Mouse (Mus musculus): ENCODE data around the gene Pip5k1b. TPM values are rescaled to one million over a fixed set of nuclear protein-coding genes. Genes with fewer than 3 reads are reported as not detected.

Gene Pip5k1b
- polyA plus RNA-seq, 1 experiment from 2014 or later: 1.3 TPM

DNA sequence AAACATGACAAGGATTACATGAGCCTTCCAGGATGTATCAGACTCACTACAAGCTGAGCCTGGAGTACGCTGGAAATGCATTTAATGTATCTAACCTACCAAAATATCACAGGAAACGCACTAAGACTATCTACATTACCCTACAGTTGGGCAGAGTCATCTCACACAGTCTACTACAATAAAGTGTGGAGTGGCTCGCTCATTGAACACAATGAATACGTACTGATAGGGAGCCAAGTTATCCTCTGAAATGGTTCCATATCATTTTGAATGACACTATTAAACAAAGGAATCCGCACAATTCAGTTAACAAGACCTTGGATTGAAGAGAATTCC lies 28.1 kb downstream of the Pip5k1b start:
- ATAC-seq (ENCODE audit: insufficient read depth, low FRiP score, low TSS enrichment): no peak
- no peak for DNase-seq (ENCODE audit: low spot score)
- Histone ChIP-seq H3K36me3 (ENCODE audit: control insufficient read depth, insufficient read depth, low read length) (no peaks in the 10 kb centered on the region), H3K27ac (ENCODE audit: low read depth, low read length) (no peak overlapping the region), H3K4me3 (ENCODE audit: low read depth, low read length) (no peak overlapping the region), H3K4me2 (ENCODE audit: low read depth) (no peak overlapping the region), H3K9me3 (ENCODE audit: control insufficient read depth, low read length) (no peaks in the 10 kb centered on the region), H3K27me3 (ENCODE audit: control insufficient read depth, insufficient read depth, low read length) (no peaks in the 10 kb centered on the region), H3K9ac (ENCODE audit: low read length) (no peak overlapping the region), H3K4me1 (ENCODE audit: control insufficient read depth, insufficient read depth, low read length) (no peaks in the 10 kb centered on the region; the same call in 1 of the 2 replicates)
- WGBS: 89% methylated on average over 5 of the region's 5 CpGs

DNA sequence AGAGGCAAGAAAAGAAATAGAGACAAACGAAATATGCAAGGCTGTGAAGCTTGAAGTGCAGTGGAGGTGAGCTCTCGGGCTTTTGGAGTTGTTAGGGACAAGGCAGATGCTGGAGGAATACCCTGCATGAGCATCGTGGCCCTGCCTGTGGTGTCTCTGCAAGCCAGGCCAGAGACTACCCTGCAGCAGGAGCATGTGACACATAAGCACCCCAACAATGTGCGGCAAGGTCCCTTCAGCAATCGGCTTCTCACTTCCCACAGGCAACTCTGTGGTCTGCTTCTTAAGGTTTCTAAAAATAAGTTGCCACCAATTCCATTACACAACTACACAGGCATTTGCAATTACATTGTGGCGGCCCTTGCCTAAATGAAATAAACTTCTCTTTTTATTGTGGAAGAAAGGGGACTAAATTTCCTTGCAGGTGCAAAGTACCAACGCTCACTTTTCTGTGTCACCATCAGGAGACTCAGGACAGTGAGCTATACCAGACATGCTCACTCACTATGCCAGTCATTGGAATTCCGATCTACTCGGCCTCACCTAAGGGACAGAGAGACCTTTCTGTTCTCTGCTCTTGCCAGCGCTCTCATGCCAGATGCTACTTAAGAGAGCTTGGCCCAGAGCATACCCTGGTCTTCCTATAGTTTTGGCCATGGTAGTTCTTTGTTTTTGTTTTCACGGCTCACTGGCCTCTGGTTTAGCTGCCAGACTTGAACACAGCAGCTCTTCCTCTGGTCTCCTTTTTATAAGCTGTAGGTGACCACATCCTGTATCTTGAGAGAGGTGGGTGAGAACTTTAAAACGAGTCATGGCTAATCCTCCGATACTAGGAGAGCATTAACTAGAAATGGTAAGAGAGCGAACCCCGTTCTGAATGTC lies 28.7 kb downstream of the Pip5k1b start:
- Histone ChIP-seq H3K4me1 (ENCODE audit: control insufficient read depth, insufficient read depth, low read length) (no peaks in the 10 kb centered on the region; the same call in 1 of the 2 replicates), H3K27ac (ENCODE audit: low read depth, low read length) (no peak overlapping the region), H3K4me2 (ENCODE audit: low read depth) (no peak overlapping the region), H3K9me3 (ENCODE audit: control insufficient read depth, low read length) (no peaks in the 10 kb centered on the region), H3K27me3 (ENCODE audit: control insufficient read depth, insufficient read depth, low read length) (no peaks in the 10 kb centered on the region), H3K9ac (ENCODE audit: low read length) (no peak overlapping the region), H3K4me3 (ENCODE audit: low read depth, low read length) (no peak overlapping the region), H3K36me3 (ENCODE audit: control insufficient read depth, insufficient read depth, low read length) (no peaks in the 10 kb centered on the region)
- DNase-seq (ENCODE audit: low spot score): no peak
- WGBS: 85% methylated on average over 15 of the region's 15 CpGs
- ATAC-seq (ENCODE audit: insufficient read depth, low FRiP score, low TSS enrichment): no peak

- Histone ChIP-seq H3K27me3 (ENCODE audit: control insufficient read depth, insufficient read depth, low read length) (no peaks in the 10 kb centered on the region), H3K4me2 (ENCODE audit: low read depth) (no peak overlapping the region), H3K4me3 (ENCODE audit: low read depth, low read length) (no peak overlapping the region), H3K9ac (ENCODE audit: low read length) (no peak overlapping the region), H3K4me1 (ENCODE audit: control insufficient read depth, insufficient read depth, low read length) (no peaks in the 10 kb centered on the region; the same call in 1 of the 2 replicates), H3K27ac (ENCODE audit: low read depth, low read length) (no peak overlapping the region), H3K9me3 (ENCODE audit: control insufficient read depth, low read length) (no peaks in the 10 kb centered on the region), H3K36me3 (ENCODE audit: control insufficient read depth, insufficient read depth, low read length) (no peaks in the 10 kb centered on the region)
- DNase-seq (ENCODE audit: low spot score) (no peak), ATAC-seq (ENCODE audit: insufficient read depth, low FRiP score, low TSS enrichment) (no peak)
- 68% methylated on average over 15 of the region's 15 CpGs for WGBS
Measured at GRCm38 (mm10) chr19:24523476-24524313, 32.0 kb downstream of the Pip5k1b start.

DNA sequence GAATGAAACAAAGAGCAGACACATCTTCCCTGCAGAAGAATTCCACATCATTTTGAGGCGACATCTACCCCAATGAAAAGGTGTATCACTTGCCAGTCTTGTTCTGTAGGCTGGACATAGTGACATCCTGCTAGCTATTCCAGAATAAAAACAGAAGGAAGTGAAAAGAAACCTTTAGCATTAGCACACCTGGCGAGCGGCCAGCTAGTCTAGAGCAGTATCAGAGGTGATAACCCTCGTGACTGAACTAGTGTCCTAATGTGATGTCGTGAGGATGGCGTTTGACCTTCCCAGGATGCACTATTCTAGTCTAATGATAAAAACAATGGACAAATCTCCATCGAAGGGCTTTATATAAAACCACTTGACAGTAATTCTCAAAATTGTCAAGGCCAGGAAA lies 33.7 kb downstream of the Pip5k1b start:
- ATAC-seq (ENCODE audit: insufficient read depth, low FRiP score, low TSS enrichment) (no peak), DNase-seq (ENCODE audit: low spot score) (no peak)
- H3K27ac ChIP-seq (ENCODE audit: low read depth, low read length): no peak overlapping the region
- H3K9me3 ChIP-seq (ENCODE audit: control insufficient read depth, low read length): no peaks in the 10 kb centered on the region
- H3K4me3 ChIP-seq (ENCODE audit: low read depth, low read length): no peak overlapping the region
- no peaks in the 10 kb centered on the region; the same call in 1 of the 2 replicates for H3K4me1 ChIP-seq (ENCODE audit: control insufficient read depth, insufficient read depth, low read length)
- no peaks in the 10 kb centered on the region for H3K36me3 ChIP-seq (ENCODE audit: control insufficient read depth, insufficient read depth, low read length)
- WGBS: 90% methylated on average over 7 of the region's 7 CpGs
- no peaks in the 10 kb centered on the region for H3K27me3 ChIP-seq (ENCODE audit: control insufficient read depth, insufficient read depth, low read length)
- H3K9ac ChIP-seq (ENCODE audit: low read length): no peak overlapping the region
- H3K4me2 ChIP-seq (ENCODE audit: low read depth): no peak overlapping the region

DNA sequence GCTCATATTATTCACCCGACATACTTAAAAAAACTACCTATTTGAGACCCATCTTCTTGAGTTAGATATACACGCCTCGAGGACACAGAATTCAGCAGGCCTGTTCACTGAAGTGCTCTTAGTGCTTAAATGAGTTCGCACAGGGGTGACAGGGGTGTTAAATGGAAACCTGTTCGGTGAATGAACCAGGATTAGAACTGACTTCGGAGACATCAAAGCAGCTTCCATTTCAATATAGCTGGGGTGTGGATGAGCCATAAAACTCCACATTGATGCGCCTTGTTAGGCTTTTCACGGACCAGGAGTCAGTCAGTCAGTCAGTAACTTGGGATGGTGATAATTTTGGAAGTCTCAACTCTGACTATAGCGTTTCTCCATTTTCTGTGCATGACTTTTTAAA lies 34.5 kb downstream of the Pip5k1b start:
- 66% methylated on average over 9 of the region's 9 CpGs for WGBS
- H3K36me3 ChIP-seq (ENCODE audit: control insufficient read depth, insufficient read depth, low read length): no peaks in the 10 kb centered on the region
- DNase-seq (ENCODE audit: low spot score) (no peak), ATAC-seq (ENCODE audit: insufficient read depth, low FRiP score, low TSS enrichment) (no peak)
- no peak overlapping the region for H3K4me3 ChIP-seq (ENCODE audit: low read depth, low read length)
- H3K4me2 ChIP-seq (ENCODE audit: low read depth): no peak overlapping the region
- H3K9me3 ChIP-seq (ENCODE audit: control insufficient read depth, low read length): no peaks in the 10 kb centered on the region
- H3K9ac ChIP-seq (ENCODE audit: low read length): no peak overlapping the region
- no peaks in the 10 kb centered on the region for H3K27me3 ChIP-seq (ENCODE audit: control insufficient read depth, insufficient read depth, low read length)
- no peak overlapping the region for H3K27ac ChIP-seq (ENCODE audit: low read depth, low read length)
- no peaks in the 10 kb centered on the region; the same call in 1 of the 2 replicates for H3K4me1 ChIP-seq (ENCODE audit: control insufficient read depth, insufficient read depth, low read length)

GRCm38 (mm10) chr19:24519732-24520409 lies 35.8 kb downstream of the Pip5k1b start:
- ATAC-seq (ENCODE audit: insufficient read depth, low FRiP score, low TSS enrichment) (no peak), DNase-seq (ENCODE audit: low spot score) (no peak)
- Histone ChIP-seq H3K9me3 (ENCODE audit: control insufficient read depth, low read length) (no peaks in the 10 kb centered on the region), H3K9ac (ENCODE audit: low read length) (no peak overlapping the region), H3K4me3 (ENCODE audit: low read depth, low read length) (no peak overlapping the region), H3K4me1 (ENCODE audit: control insufficient read depth, insufficient read depth, low read length) (no peaks in the 10 kb centered on the region; the same call in 1 of the 2 replicates), H3K27me3 (ENCODE audit: control insufficient read depth, insufficient read depth, low read length) (no peaks in the 10 kb centered on the region), H3K27ac (ENCODE audit: low read depth, low read length) (no peak overlapping the region), H3K36me3 (ENCODE audit: control insufficient read depth, insufficient read depth, low read length) (no peaks in the 10 kb centered on the region), H3K4me2 (ENCODE audit: low read depth) (no peak overlapping the region)
- 90% methylated on average over 6 of the region's 6 CpGs for WGBS

GRCm38 (mm10) chr19:24518384-24518783 lies 37.3 kb downstream of the Pip5k1b start:
- H3K27ac ChIP-seq (ENCODE audit: low read depth, low read length): no peak overlapping the region
- H3K9ac ChIP-seq (ENCODE audit: low read length): no peak overlapping the region
- no peaks in the 10 kb centered on the region for H3K9me3 ChIP-seq (ENCODE audit: control insufficient read depth, low read length)
- H3K4me3 ChIP-seq (ENCODE audit: low read depth, low read length): no peak overlapping the region
- no peaks in the 10 kb centered on the region for H3K27me3 ChIP-seq (ENCODE audit: control insufficient read depth, insufficient read depth, low read length)
- no peak overlapping the region for H3K4me2 ChIP-seq (ENCODE audit: low read depth)
- ATAC-seq (ENCODE audit: insufficient read depth, low FRiP score, low TSS enrichment) (no peak), DNase-seq (ENCODE audit: low spot score) (no peak)
- no peaks in the 10 kb centered on the region for H3K36me3 ChIP-seq (ENCODE audit: control insufficient read depth, insufficient read depth, low read length)
- no peaks in the 10 kb centered on the region for H3K4me1 ChIP-seq (ENCODE audit: control insufficient read depth, insufficient read depth, low read length)

GRCm38 (mm10) chr19:24517057-24517456 lies 38.6 kb downstream of the Pip5k1b start:
- Histone ChIP-seq H3K4me1 (ENCODE audit: control insufficient read depth, insufficient read depth, low read length) (no peaks in the 10 kb centered on the region), H3K27me3 (ENCODE audit: control insufficient read depth, insufficient read depth, low read length) (no peaks in the 10 kb centered on the region), H3K4me3 (ENCODE audit: low read depth, low read length) (no peak overlapping the region), H3K27ac (ENCODE audit: low read depth, low read length) (no peak overlapping the region), H3K4me2 (ENCODE audit: low read depth) (no peak overlapping the region), H3K36me3 (ENCODE audit: control insufficient read depth, insufficient read depth, low read length) (no peaks in the 10 kb centered on the region), H3K9ac (ENCODE audit: low read length) (no peak overlapping the region), H3K9me3 (ENCODE audit: control insufficient read depth, low read length) (no peaks in the 10 kb centered on the region)
- WGBS: 92% methylated on average over 7 of the region's 7 CpGs
- ATAC-seq (ENCODE audit: insufficient read depth, low FRiP score, low TSS enrichment): no peak
- no peak for DNase-seq (ENCODE audit: low spot score)

Measured in neural tube, embryonic 11.5 days (tissue).